Mouse (Mus musculus): ENCODE results near the gene Enam. TPM values are rescaled to one million over a fixed set of nuclear protein-coding genes. Genes with fewer than 3 reads are reported as not detected.

Enam gene
- total RNA-seq, 2 experiments from 2014 or later, result not detected

Other genes with a start within 250 kb of the Enam start
- gene Gm7714, start 219.1 kb upstream of the Enam start, total RNA-seq (2021), result not detected
- not detected for gene Prol1, start 170.7 kb upstream of the Enam start, total RNA-seq (2021)
- gene Amtn, start 111.9 kb upstream of the Enam start, total RNA-seq (2021), result not detected
- gene Ambn, start 32.0 kb upstream of the Enam start, total RNA-seq (2021), result not detected
- 1 to 10 TPM in 1 of 2 experiments, under 1 TPM in 1; 0.75 to 1.4 TPM for gene Jchain, start 39.9 kb downstream of the Enam start, total RNA-seq (2021)
- gene Utp3, start 66.5 kb downstream of the Enam start, total RNA-seq (2021), result 10 to 100 TPM; 30.5 to 31.9 TPM
- gene Rufy3, start 77.1 kb downstream of the Enam start, total RNA-seq (2021), result 10 to 100 TPM; 20.7 to 32.5 TPM
- 100 to 1,000 TPM; 144 to 156 TPM for gene Grsf1, start 188.2 kb downstream of the Enam start, total RNA-seq (2021)
- 10 to 100 TPM; 32.0 to 33.6 TPM for gene Mob1b, start 232.9 kb downstream of the Enam start, total RNA-seq (2021)

Measured in adrenal gland, postnatal 10 days (tissue).